Mouse (Mus musculus): ENCODE measurements around the gene Haspin. TPM values are rescaled to one million over a fixed set of nuclear protein-coding genes. Genes with fewer than 3 reads are reported as not detected.

Gene Haspin
- polyA plus RNA-seq, 1 experiment = 2.5 TPM

DNA sequence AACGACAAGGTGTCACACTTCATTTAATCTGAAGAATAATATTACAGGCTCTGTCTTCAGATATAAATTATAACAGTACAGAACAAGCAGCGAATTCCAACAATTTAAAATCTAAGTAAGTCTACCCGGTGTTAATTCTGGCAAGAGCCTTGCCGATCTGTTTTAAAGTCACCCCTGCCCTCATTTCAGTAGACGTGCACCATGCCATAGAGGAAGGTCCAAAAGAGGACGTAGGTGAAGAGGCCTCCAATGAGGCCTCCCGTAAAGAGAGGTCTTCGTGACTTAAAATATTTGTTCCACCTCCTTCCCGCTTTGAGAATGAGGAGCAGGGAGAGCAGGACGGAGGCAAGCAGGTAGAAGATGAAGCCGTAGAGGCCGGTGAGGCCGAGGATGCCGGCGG lies 38.1 kb upstream of the Haspin start:
- WGBS = under 1% methylated on average over 15 of the region's 15 CpGs
- Histone ChIP-seq H3K4me1 (ENCODE audit: control insufficient read depth, insufficient read depth, insufficient read length, low read length) (peaks cover 4% of the 10 kb centered on the region; the same call in 1 of the 2 replicates), H3K27ac (ENCODE audit: insufficient read depth, low read depth, low read length) (no peak overlapping the region; the same call in 1 of the 2 replicates), H3K27me3 (ENCODE audit: control insufficient read depth, insufficient read depth, low read length) (no peaks in the 10 kb centered on the region), H3K36me3 (ENCODE audit: control insufficient read depth, insufficient read depth, low read length) (peaks cover 9% of the 10 kb centered on the region), H3K4me3 (ENCODE audit: low read depth, low read length) (peak overlapping the region; percentile 89)
- TF ChIP-seq CTCF (IDR thresholded peaks at IDR 0.05; ENCODE audit: extremely low read depth, insufficient read length, insufficient replicate concordance, low read depth, low read length) = no peak
- no peak for TF ChIP-seq POLR2A (IDR thresholded peaks at IDR 0.05; ENCODE audit: low read depth, low read length)

DNA sequence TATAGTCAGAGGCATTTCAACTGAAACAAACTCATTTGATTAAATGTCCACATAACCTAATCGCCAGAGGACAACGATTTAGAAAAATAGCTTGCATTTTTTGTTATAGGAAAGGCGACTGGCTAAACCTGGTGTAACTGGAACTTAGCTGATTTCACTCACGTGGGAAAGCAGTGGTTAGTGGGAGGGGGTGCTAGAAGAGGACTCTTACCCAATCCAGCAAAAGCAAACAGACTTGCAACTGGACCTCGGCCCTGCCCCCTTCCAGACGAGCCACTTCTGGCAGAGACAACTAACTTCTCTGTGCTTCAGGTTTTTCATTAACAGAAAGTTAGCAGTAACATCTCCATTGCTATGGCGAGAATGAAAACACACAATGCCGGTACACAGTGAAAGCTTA lies 37.5 kb upstream of the Haspin start:
- no peaks in the 10 kb centered on the region for H3K27me3 ChIP-seq (ENCODE audit: control insufficient read depth, insufficient read depth, low read length)
- H3K4me3 ChIP-seq (ENCODE audit: low read depth, low read length) = peak overlapping the region; percentile 27; the same call in 1 of the 2 replicates
- TF ChIP-seq POLR2A (IDR thresholded peaks at IDR 0.05; ENCODE audit: low read depth, low read length) = no peak
- TF ChIP-seq CTCF (IDR thresholded peaks at IDR 0.05; ENCODE audit: extremely low read depth, insufficient read length, insufficient replicate concordance, low read depth, low read length) = no peak
- peaks cover 6% of the 10 kb centered on the region for H3K36me3 ChIP-seq (ENCODE audit: control insufficient read depth, insufficient read depth, low read length)
- H3K4me1 ChIP-seq (ENCODE audit: control insufficient read depth, insufficient read depth, insufficient read length, low read length) = peaks cover 4% of the 10 kb centered on the region; the same call in 1 of the 2 replicates
- 10% methylated on average over 8 of the region's 8 CpGs for WGBS
- no peak overlapping the region for H3K27ac ChIP-seq (ENCODE audit: insufficient read depth, low read depth, low read length)

DNA sequence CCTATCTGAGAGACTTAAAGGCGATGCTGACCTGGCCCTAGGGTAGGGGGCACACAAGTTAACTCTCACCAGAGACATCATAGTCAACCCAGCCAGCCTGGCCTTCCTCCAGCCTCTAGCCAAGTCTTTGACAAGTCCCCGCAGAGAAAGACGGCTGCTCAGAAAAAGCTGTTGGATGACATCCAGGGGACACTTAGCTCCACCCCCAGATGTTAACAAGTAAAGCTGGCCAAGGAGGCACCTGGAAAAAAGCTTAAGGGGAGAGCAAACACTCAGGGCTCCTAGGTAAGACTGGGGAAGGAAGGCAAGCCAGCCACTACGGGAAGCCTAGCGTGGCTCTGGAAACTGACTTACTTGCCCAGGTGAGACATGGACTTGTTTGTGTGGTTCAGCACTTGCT lies 34.1 kb upstream of the Haspin start:
- Histone ChIP-seq H3K27ac (ENCODE audit: insufficient read depth, low read depth, low read length) (no peak overlapping the region), H3K36me3 (ENCODE audit: control insufficient read depth, insufficient read depth, low read length) (peaks cover 3% of the 10 kb centered on the region), H3K27me3 (ENCODE audit: control insufficient read depth, insufficient read depth, low read length) (no peaks in the 10 kb centered on the region), H3K4me3 (ENCODE audit: low read depth, low read length) (no peak overlapping the region), H3K4me1 (ENCODE audit: control insufficient read depth, insufficient read depth, insufficient read length, low read length) (peaks cover 11% of the 10 kb centered on the region; the same call in 1 of the 2 replicates)
- TF ChIP-seq CTCF (IDR thresholded peaks at IDR 0.05; ENCODE audit: extremely low read depth, insufficient read length, insufficient replicate concordance, low read depth, low read length) (no peak), POLR2A (IDR thresholded peaks at IDR 0.05; ENCODE audit: low read depth, low read length) (no peak)
- 21% methylated on average over 5 of the region's 5 CpGs for WGBS

DNA sequence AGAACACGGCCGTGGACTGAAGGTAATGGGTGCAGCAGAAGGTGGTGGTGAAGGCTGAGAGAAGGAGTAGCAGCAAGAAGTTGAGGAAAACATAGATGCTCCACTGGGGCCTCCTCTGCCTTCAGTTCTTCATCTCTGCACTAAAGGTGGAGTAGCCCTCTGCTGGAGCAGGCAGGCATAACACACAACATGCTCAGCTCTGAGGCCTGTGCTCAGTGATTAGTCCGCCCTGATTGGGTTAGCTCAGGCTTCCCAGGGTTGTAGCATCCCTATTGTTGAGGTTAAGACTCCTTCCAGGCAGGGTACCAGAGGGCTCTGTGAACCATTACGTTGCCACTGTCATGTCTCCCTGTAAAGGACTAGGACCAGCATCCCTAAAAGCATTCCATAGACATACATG lies 31.1 kb upstream of the Haspin start:
- Histone ChIP-seq H3K4me3 (ENCODE audit: low read depth, low read length) (no peak overlapping the region), H3K27me3 (ENCODE audit: control insufficient read depth, insufficient read depth, low read length) (no peaks in the 10 kb centered on the region), H3K4me1 (ENCODE audit: control insufficient read depth, insufficient read depth, insufficient read length, low read length) (peaks cover 11% of the 10 kb centered on the region; the same call in 1 of the 2 replicates), H3K36me3 (ENCODE audit: control insufficient read depth, insufficient read depth, low read length) (no peaks in the 10 kb centered on the region), H3K27ac (ENCODE audit: insufficient read depth, low read depth, low read length) (no peak overlapping the region)
- TF ChIP-seq CTCF (IDR thresholded peaks at IDR 0.05; ENCODE audit: extremely low read depth, insufficient read length, insufficient replicate concordance, low read depth, low read length) (peak; percentile 59; the same call in 1 of the 2 replicates), POLR2A (IDR thresholded peaks at IDR 0.05; ENCODE audit: low read depth, low read length) (no peak)
- WGBS = 58% methylated on average over 4 of the region's 4 CpGs

DNA sequence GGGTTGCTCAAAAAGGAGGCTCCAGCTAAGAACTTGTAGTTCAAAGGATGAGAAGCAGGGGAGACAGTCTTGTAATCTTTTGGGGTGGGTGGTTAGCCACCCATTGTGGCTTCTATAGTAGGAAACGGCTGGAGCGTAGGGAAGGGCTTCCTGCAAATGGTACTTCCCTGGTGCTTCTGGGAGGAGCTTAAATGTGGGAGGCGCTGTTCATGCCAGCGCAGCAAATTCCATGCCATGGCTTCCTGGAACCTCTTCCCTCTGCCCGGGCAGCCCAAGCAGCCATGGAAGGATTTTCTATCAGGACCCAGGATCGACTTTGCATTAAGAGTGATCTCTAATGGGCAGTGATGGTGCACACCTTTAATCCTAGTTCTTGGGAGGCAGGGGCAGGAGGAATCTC lies 30.5 kb upstream of the Haspin start:
- Histone ChIP-seq H3K4me3 (ENCODE audit: low read depth, low read length) (no peak overlapping the region), H3K27me3 (ENCODE audit: control insufficient read depth, insufficient read depth, low read length) (no peaks in the 10 kb centered on the region), H3K27ac (ENCODE audit: insufficient read depth, low read depth, low read length) (no peak overlapping the region), H3K36me3 (ENCODE audit: control insufficient read depth, insufficient read depth, low read length) (no peaks in the 10 kb centered on the region), H3K4me1 (ENCODE audit: control insufficient read depth, insufficient read depth, insufficient read length, low read length) (peaks cover 11% of the 10 kb centered on the region; the same call in 1 of the 2 replicates)
- WGBS = 73% methylated on average over 6 of the region's 6 CpGs
- TF ChIP-seq POLR2A (IDR thresholded peaks at IDR 0.05; ENCODE audit: low read depth, low read length) (no peak), CTCF (IDR thresholded peaks at IDR 0.05; ENCODE audit: extremely low read depth, insufficient read length, insufficient replicate concordance, low read depth, low read length) (no peak)

DNA sequence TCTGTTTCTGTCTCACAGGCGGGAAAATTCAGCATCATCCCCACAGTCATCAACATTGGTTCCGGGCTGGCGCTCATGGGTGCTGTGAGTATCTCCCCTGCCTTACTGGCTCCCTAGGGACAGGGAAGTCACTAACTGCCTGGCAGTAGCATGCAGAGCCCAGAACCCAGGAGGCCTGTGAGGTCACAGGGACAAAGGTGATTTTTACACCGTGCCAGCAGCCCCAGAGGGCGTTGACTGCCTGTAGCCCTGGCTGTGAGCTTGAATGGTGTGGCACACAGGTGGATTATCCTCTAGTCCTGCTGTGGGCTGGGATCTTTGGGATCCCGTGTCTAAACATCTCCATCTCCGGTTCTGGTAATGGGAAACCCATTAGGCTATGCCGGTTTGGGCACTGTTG lies 30.0 kb upstream of the Haspin start:
- Histone ChIP-seq H3K4me1 (ENCODE audit: control insufficient read depth, insufficient read depth, insufficient read length, low read length) (peaks cover 11% of the 10 kb centered on the region; the same call in 1 of the 2 replicates), H3K27me3 (ENCODE audit: control insufficient read depth, insufficient read depth, low read length) (no peaks in the 10 kb centered on the region), H3K27ac (ENCODE audit: insufficient read depth, low read depth, low read length) (no peak overlapping the region), H3K4me3 (ENCODE audit: low read depth, low read length) (no peak overlapping the region), H3K36me3 (ENCODE audit: control insufficient read depth, insufficient read depth, low read length) (no peaks in the 10 kb centered on the region)
- no peak for TF ChIP-seq POLR2A (IDR thresholded peaks at IDR 0.05; ENCODE audit: low read depth, low read length)
- no peak for TF ChIP-seq CTCF (IDR thresholded peaks at IDR 0.05; ENCODE audit: extremely low read depth, insufficient read length, insufficient replicate concordance, low read depth, low read length)
- 57% methylated on average over 8 of the region's 8 CpGs for WGBS

DNA sequence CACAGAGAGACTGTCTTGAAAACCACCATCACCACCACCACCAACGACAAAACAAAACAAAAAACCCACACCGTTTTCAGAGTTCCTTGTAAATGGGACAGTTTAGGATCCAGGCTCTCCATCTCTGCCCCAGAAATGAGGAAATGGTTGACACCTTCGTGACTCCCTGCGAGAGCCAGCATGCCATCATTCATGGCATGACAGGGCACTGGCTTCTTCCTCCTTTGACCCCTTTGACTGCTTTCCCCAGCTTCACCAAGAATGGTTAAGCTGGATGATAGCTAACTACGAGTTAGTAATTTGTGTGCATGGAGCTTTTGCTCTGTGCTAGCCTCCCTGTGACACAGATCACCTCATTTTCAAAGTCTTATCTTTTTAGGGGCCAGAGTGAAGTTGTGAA lies 24.2 kb upstream of the Haspin start:
- H3K27me3 ChIP-seq (ENCODE audit: control insufficient read depth, insufficient read depth, low read length) = peaks cover 3% of the 10 kb centered on the region; the same call in 1 of the 2 replicates
- no peaks in the 10 kb centered on the region for H3K36me3 ChIP-seq (ENCODE audit: control insufficient read depth, insufficient read depth, low read length)
- H3K27ac ChIP-seq (ENCODE audit: insufficient read depth, low read depth, low read length) = no peak overlapping the region
- WGBS = 56% methylated on average over 5 of the region's 5 CpGs
- no peak overlapping the region for H3K4me3 ChIP-seq (ENCODE audit: low read depth, low read length)
- H3K4me1 ChIP-seq (ENCODE audit: control insufficient read depth, insufficient read depth, insufficient read length, low read length) = peaks cover 3% of the 10 kb centered on the region
- TF ChIP-seq POLR2A (IDR thresholded peaks at IDR 0.05; ENCODE audit: low read depth, low read length) (no peak), CTCF (IDR thresholded peaks at IDR 0.05; ENCODE audit: extremely low read depth, insufficient read length, insufficient replicate concordance, low read depth, low read length) (no peak)
